Mouse (Mus musculus) ES-E14 (cell line): ENCODE results near the gene Pofut1. TPM values are rescaled to one million over a fixed set of nuclear protein-coding genes. Genes with fewer than 3 reads are reported as not detected.

Experiments used
- DNase-seq: peaks from one replicate; pipeline ENCODE4 v3.0.0-alpha.2; 2013; ENCODE audit warnings: low read depth, low spot score
- H3K27ac ChIP-seq: 2 replicates; pipeline ENCODE4 v1.5.1; 2012; ENCODE audit warnings: low read depth, mild to moderate bottlenecking, low read length, moderate library complexity, mixed read lengths; ENCODE audit not compliant: poor library complexity, insufficient read depth, severe bottlenecking
- H3K36me3 ChIP-seq: 2 replicates; pipeline ENCODE4 v1.6.1; 2012; ENCODE audit warnings: mild to moderate bottlenecking, low read length, moderate library complexity, mixed read lengths; ENCODE audit not compliant: control insufficient read depth, poor library complexity, insufficient read depth, severe bottlenecking
- H3K4me1 ChIP-seq, 2 experiments: fragments of 150-350 bp in 1 of 2; sonication (generic) in 1 of 2; 2 replicates each; pipeline ENCODE4 v1.6.1; 2012; ENCODE audit warnings: low read length in 2 of 2, mild to moderate bottlenecking in 1 of 2, mixed read lengths in 1 of 2; ENCODE audit not compliant: control insufficient read depth in 2 of 2, insufficient read depth in 2 of 2, poor library complexity in 1 of 2
- H3K4me3 ChIP-seq, 2 experiments: fragments of 150-350 bp in 1 of 2; sonication (generic) in 1 of 2; 2 replicates each; pipeline ENCODE4 v1.5.1; 2012; ENCODE audit warnings: low read length in 2 of 2, low read depth in 1 of 2, mild to moderate bottlenecking in 1 of 2, mixed read lengths in 1 of 2; ENCODE audit not compliant: insufficient read depth in 1 of 2, poor library complexity in 1 of 2, severe bottlenecking in 1 of 2
- H3K9ac ChIP-seq: 2 replicates; pipeline ENCODE4 v1.6.1; 2012; ENCODE audit warnings: low read depth, mild to moderate bottlenecking, low read length, mixed read lengths; ENCODE audit not compliant: poor library complexity, insufficient read depth, severe bottlenecking
- H3K9me3 ChIP-seq: fragments of 150-350 bp; sonication (generic); 2 replicates; pipeline ENCODE4 v1.6.1; 2012; ENCODE audit warnings: low read depth, mild to moderate bottlenecking, low read length; ENCODE audit not compliant: control insufficient read depth, insufficient read depth
- CHD2 ChIP-seq: IDR thresholded peaks from 2 replicates; pipeline ENCODE4 v1.6.1; 2014; ENCODE audit warnings: mild to moderate bottlenecking, low read depth, low read length, inconsistent platforms
- HCFC1 ChIP-seq: IDR thresholded peaks from 2 replicates; pipeline ENCODE4 v1.6.1; 2012; ENCODE audit warnings: low read length, inconsistent platforms, borderline replicate concordance; ENCODE audit not compliant: insufficient read depth
- MAFK ChIP-seq: IDR thresholded peaks from 2 replicates; pipeline ENCODE4 v1.6.1; 2014; ENCODE audit warnings: mild to moderate bottlenecking, low read depth, low read length, inconsistent platforms; ENCODE audit not compliant: insufficient read depth
- ZC3H11A ChIP-seq: IDR thresholded peaks from 2 replicates; pipeline ENCODE4 v1.6.1; 2012; ENCODE audit warnings: low read depth, mild to moderate bottlenecking, inconsistent platforms, low read length, borderline replicate concordance
- ZNF384 ChIP-seq: IDR thresholded peaks from 2 replicates; pipeline ENCODE4 v1.6.1; 2012; ENCODE audit warnings: low read depth, low read length, inconsistent platforms
- in situ Hi-C, 2 experiments: fragments of 600-800 bp; cut with MboI; formaldehyde crosslinking; loops; one replicate each; pipeline ENCODE4 v1.15.1; 2025; ENCODE audit warnings: low sequenced_read_pairs in 2 of 2, inconsistent platforms in 1 of 2; ENCODE audit not compliant: unreplicated experiment in 2 of 2
- total RNA-seq: library from RNA; depleted of rRNA; stranded (reverse); fragments of 300-350 nt; gene quantifications from 2 replicates; pipeline ENCODE4 v1.2.3, GENCODE M21; 2012

Pofut1 gene
- total RNA-seq, 1 experiment, result 29.2 TPM

- no peaks in the 10 kb centered on the region for H3K36me3 ChIP-seq
- H3K27ac ChIP-seq, result no peak overlapping the region
- no peak overlapping the region for H3K4me3 ChIP-seq
- H3K9ac ChIP-seq, result no peak overlapping the region
- in situ Hi-C loops, result no loop called here
- peaks cover 0 to 3% of the 10 kb centered on the region in 2 experiments; a peak in 1 of 4 replicates for H3K4me1 ChIP-seq
- no peaks in the 10 kb centered on the region for H3K9me3 ChIP-seq
- TF ChIP-seq CHD2, result no peak
- TF ChIP-seq HCFC1, result no peak
- no peak for TF ChIP-seq MAFK
- no peak for TF ChIP-seq ZC3H11A
- no peak for TF ChIP-seq ZNF384
- DNase-seq, result no peak
Measured at GRCm38 (mm10) chr2:153305240-153305639, 63.9 kb downstream of the Pofut1 start.

- in situ Hi-C loops, result no loop called here
Measured at GRCm38 (mm10) chr2:153308586-153308985, 67.3 kb downstream of the Pofut1 start.

DNA sequence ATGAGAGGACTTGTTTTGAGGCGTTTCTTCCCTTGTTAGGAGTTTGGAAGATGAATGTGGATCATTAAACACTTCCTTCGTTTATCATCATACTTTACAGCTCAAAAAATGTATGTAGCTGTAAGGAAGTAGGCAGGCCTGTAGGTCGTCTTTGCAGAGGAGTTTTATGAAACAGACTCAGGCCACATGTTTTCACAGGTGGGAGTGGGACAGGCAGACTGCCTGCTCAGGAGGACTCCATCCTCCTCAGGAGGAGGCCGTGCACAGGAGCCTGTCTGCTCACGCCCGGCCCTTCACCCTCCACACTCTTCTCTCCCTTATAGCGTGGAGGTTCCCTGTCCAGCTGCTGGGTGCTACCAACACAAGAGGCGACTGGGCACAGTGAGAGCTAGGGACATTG, 67.8 kb downstream of the Pofut1 start:
- no peak for DNase-seq
- Histone ChIP-seq H3K9ac (no peak overlapping the region), H3K4me3 (no peak overlapping the region), H3K9me3 (no peaks in the 10 kb centered on the region), H3K36me3 (peaks cover 3% of the 10 kb centered on the region; the same call in 1 of the 2 replicates), H3K27ac (no peak overlapping the region), H3K4me1 (peaks cover 0 to 6% of the 10 kb centered on the region in 2 experiments; a peak in 1 of 4 replicates)
- no peak for TF ChIP-seq ZNF384
- no peak for TF ChIP-seq HCFC1
- no peak for TF ChIP-seq CHD2
- TF ChIP-seq ZC3H11A, result no peak
- no peak for TF ChIP-seq MAFK
- in situ Hi-C loops, result no loop called here

More at GRCm38 (mm10) chr2:153308586-153308985, 67.3 kb downstream of the Pofut1 start:
- Histone ChIP-seq H3K9ac (no peak overlapping the region), H3K27ac (no peak overlapping the region), H3K9me3 (no peaks in the 10 kb centered on the region), H3K4me1 (peaks cover 0 to 6% of the 10 kb centered on the region in 2 experiments; a peak in 1 of 4 replicates), H3K36me3 (peaks cover 3% of the 10 kb centered on the region; the same call in 1 of the 2 replicates), H3K4me3 (no peak overlapping the region)
- TF ChIP-seq ZNF384, result no peak
- TF ChIP-seq ZC3H11A, result no peak
- TF ChIP-seq CHD2, result no peak
- TF ChIP-seq HCFC1, result no peak
- DNase-seq, result no peak

GRCm38 (mm10) chr2:153310228-153310627, 68.9 kb downstream of the Pofut1 start:
- Histone ChIP-seq H3K27ac (no peak overlapping the region), H3K4me3 (no peak overlapping the region), H3K9me3 (no peaks in the 10 kb centered on the region), H3K9ac (no peak overlapping the region), H3K36me3 (peaks cover 3% of the 10 kb centered on the region; the same call in 1 of the 2 replicates), H3K4me1 (peaks cover 0 to 6% of the 10 kb centered on the region in 2 experiments; a peak in 1 of 4 replicates)
- TF ChIP-seq ZNF384 (no peak), ZC3H11A (no peak), MAFK (no peak), CHD2 (no peak)
- in situ Hi-C loops, result no loop called here
- no peak for DNase-seq

DNA sequence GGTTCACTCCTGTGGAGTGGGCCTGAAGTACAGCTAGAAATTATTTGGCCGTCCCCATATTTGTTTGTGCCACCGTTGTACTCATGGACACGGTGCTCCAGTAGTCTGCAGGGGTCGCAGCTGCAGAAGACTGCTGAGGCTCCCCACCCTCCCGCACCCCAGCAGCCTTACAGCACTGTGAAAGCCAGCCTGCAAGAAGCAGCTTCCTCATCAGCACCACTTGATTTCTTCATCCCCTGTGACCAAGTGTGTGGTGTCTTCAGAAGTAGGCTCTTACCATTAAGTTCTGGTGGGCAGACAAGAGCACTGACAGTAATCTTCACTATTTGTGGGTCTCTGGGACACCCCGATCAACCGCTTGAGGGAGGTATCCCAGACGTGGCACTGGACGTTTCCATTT, 71.6 kb downstream of the Pofut1 start:
- H3K36me3 ChIP-seq, result peaks cover 3% of the 10 kb centered on the region; the same call in 1 of the 2 replicates
- H3K4me3 ChIP-seq, result no peak overlapping the region
- DNase-seq, result no peak
- H3K9ac ChIP-seq, result no peak overlapping the region
- peaks cover 0 to 6% of the 10 kb centered on the region in 2 experiments; a peak in 1 of 4 replicates for H3K4me1 ChIP-seq
- in situ Hi-C loops, result no loop called here
- no peaks in the 10 kb centered on the region for H3K9me3 ChIP-seq
- no peak for TF ChIP-seq MAFK
- TF ChIP-seq ZNF384, result no peak
- no peak for TF ChIP-seq CHD2
- TF ChIP-seq ZC3H11A, result no peak
- no peak for TF ChIP-seq HCFC1
- no peak overlapping the region for H3K27ac ChIP-seq
